Mouse (Mus musculus): ENCODE data around the gene Mrpl33. TPM values are rescaled to one million over a fixed set of nuclear protein-coding genes. Genes with fewer than 3 reads are reported as not detected.

Mrpl33 gene
- polyA plus RNA-seq, 1 experiment, result 81.9 TPM

- Histone ChIP-seq H3K4me1 (ENCODE audit: control insufficient read depth, insufficient read depth, low read length) (no peaks in the 10 kb centered on the region), H3K4me3 (replicated peaks; ENCODE audit: insufficient read depth, low read depth, low read length) (no peak overlapping the region), H3K27ac (ENCODE audit: insufficient read depth, low read length) (no peak overlapping the region), H3K27me3 (ENCODE audit: control insufficient read depth, insufficient read depth, low read length) (no peaks in the 10 kb centered on the region)
- 94% methylated on average over 1 of the region's 1 CpGs for WGBS
- TF ChIP-seq CTCF (IDR thresholded peaks at IDR 0.05; ENCODE audit: borderline replicate concordance, insufficient read depth, low read depth, low read length) (no peak), POLR2A (IDR thresholded peaks at IDR 0.05; ENCODE audit: borderline replicate concordance, insufficient read depth, low read length) (no peak)
- no peak for DNase-seq
Measured at GRCm38 (mm10) chr5:31611186-31611585, 14.5 kb downstream of the Mrpl33 start.

GRCm38 (mm10) chr5:31613852-31614286, 17.1 kb downstream of the Mrpl33 start:
- peak; percentile 83 to 84 for DNase-seq
- under 1% methylated on average over 37 of the region's 37 CpGs for WGBS

DNA sequence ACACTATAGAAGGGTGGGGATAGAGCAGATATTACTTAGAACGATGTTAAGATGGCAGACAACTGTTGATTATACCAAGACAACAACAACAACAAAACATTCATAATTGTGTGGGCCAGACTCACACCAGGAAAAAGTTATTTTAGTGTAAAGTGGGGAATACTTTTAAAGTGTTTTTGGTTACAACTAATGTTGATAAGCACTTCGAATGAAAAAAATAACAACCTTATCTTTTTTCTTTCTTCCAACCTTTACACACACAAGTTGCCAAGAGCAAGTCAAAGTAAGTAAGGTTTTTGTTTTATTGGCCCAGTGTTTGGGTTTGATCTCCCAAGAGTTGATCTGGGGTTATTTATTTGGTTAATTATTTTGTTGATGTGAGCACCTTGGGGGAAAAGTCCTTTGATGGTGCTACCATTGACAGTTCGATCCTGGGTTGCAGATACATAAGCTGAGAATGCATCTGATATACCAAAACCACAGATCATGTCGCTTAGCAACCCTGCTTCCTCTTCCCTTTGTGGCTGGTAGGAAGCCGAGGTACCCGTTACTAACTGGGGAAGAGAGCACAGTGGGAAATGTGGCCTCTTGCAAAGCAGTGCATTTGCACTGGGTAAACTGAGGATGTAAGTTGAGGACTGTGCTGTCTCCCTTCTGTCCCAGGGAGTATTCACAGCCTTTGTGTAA, 17.7 kb downstream of the Mrpl33 start:
- Histone ChIP-seq H3K4me3 (replicated peaks; ENCODE audit: insufficient read depth, low read depth, low read length) (peak overlapping the region; percentile 93), H3K4me1 (ENCODE audit: control insufficient read depth, insufficient read depth, low read length) (no peaks in the 10 kb centered on the region), H3K27me3 (ENCODE audit: control insufficient read depth, insufficient read depth, low read length) (no peaks in the 10 kb centered on the region), H3K27ac (ENCODE audit: insufficient read depth, low read length) (no peak overlapping the region)
- no peak for DNase-seq
- 45% methylated on average over 6 of the region's 6 CpGs for WGBS
- no peak for TF ChIP-seq CTCF (IDR thresholded peaks at IDR 0.05; ENCODE audit: borderline replicate concordance, insufficient read depth, low read depth, low read length)
- TF ChIP-seq POLR2A (IDR thresholded peaks at IDR 0.05; ENCODE audit: borderline replicate concordance, insufficient read depth, low read length), result no peak

More at GRCm38 (mm10) chr5:31613852-31614286, 17.1 kb downstream of the Mrpl33 start:
- H3K27me3 ChIP-seq (ENCODE audit: control insufficient read depth, insufficient read depth, low read length), result no peaks in the 10 kb centered on the region
- H3K4me1 ChIP-seq (ENCODE audit: control insufficient read depth, insufficient read depth, low read length), result no peaks in the 10 kb centered on the region
- TF ChIP-seq POLR2A (IDR thresholded peaks at IDR 0.05; ENCODE audit: borderline replicate concordance, insufficient read depth, low read length) (peak; percentile 74; the same call in 1 of the 2 replicates), CTCF (IDR thresholded peaks at IDR 0.05; ENCODE audit: borderline replicate concordance, insufficient read depth, low read depth, low read length) (peak; percentile 28; the same call in 1 of the 2 replicates)
- peak overlapping the region; percentile 66 for H3K27ac ChIP-seq (ENCODE audit: insufficient read depth, low read length)
- peak overlapping the region; percentile 93 for H3K4me3 ChIP-seq (replicated peaks; ENCODE audit: insufficient read depth, low read depth, low read length)

- Histone ChIP-seq H3K4me1 (ENCODE audit: control insufficient read depth, insufficient read depth, low read length) (no peaks in the 10 kb centered on the region), H3K27ac (ENCODE audit: insufficient read depth, low read length) (no peak overlapping the region), H3K4me3 (replicated peaks; ENCODE audit: insufficient read depth, low read depth, low read length) (no peak overlapping the region), H3K27me3 (ENCODE audit: control insufficient read depth, insufficient read depth, low read length) (no peaks in the 10 kb centered on the region)
- no peak for TF ChIP-seq POLR2A (IDR thresholded peaks at IDR 0.05; ENCODE audit: borderline replicate concordance, insufficient read depth, low read length)
- DNase-seq, result no peak
- 94% methylated on average over 3 of the region's 3 CpGs for WGBS
Measured at GRCm38 (mm10) chr5:31620326-31620725, 23.6 kb downstream of the Mrpl33 start.

- no peak for DNase-seq
- Histone ChIP-seq H3K4me3 (replicated peaks; ENCODE audit: insufficient read depth, low read depth, low read length) (no peak overlapping the region), H3K27ac (ENCODE audit: insufficient read depth, low read length) (no peak overlapping the region), H3K4me1 (ENCODE audit: control insufficient read depth, insufficient read depth, low read length) (no peaks in the 10 kb centered on the region), H3K27me3 (ENCODE audit: control insufficient read depth, insufficient read depth, low read length) (no peaks in the 10 kb centered on the region)
- WGBS, result 31% methylated on average over 3 of the region's 3 CpGs
- no peak for TF ChIP-seq POLR2A (IDR thresholded peaks at IDR 0.05; ENCODE audit: borderline replicate concordance, insufficient read depth, low read length)
- no peak for TF ChIP-seq CTCF (IDR thresholded peaks at IDR 0.05; ENCODE audit: borderline replicate concordance, insufficient read depth, low read depth, low read length)
Measured at GRCm38 (mm10) chr5:31627117-31627516, 30.4 kb downstream of the Mrpl33 start.

- no peak for DNase-seq
- Histone ChIP-seq H3K27me3 (ENCODE audit: control insufficient read depth, insufficient read depth, low read length) (no peaks in the 10 kb centered on the region), H3K27ac (ENCODE audit: insufficient read depth, low read length) (no peak overlapping the region), H3K4me3 (replicated peaks; ENCODE audit: insufficient read depth, low read depth, low read length) (no peak overlapping the region), H3K4me1 (ENCODE audit: control insufficient read depth, insufficient read depth, low read length) (no peaks in the 10 kb centered on the region)
- TF ChIP-seq CTCF (IDR thresholded peaks at IDR 0.05; ENCODE audit: borderline replicate concordance, insufficient read depth, low read depth, low read length) (no peak), POLR2A (IDR thresholded peaks at IDR 0.05; ENCODE audit: borderline replicate concordance, insufficient read depth, low read length) (no peak)
- 72% methylated on average over 9 of the region's 9 CpGs for WGBS
Measured at GRCm38 (mm10) chr5:31627562-31628526, 31.1 kb downstream of the Mrpl33 start.

- H3K27me3 ChIP-seq (ENCODE audit: control insufficient read depth, insufficient read depth, low read length), result no peaks in the 10 kb centered on the region
- DNase-seq, result no peak
- TF ChIP-seq POLR2A (IDR thresholded peaks at IDR 0.05; ENCODE audit: borderline replicate concordance, insufficient read depth, low read length) (no peak), CTCF (IDR thresholded peaks at IDR 0.05; ENCODE audit: borderline replicate concordance, insufficient read depth, low read depth, low read length) (no peak)
- no peak overlapping the region for H3K4me3 ChIP-seq (replicated peaks; ENCODE audit: insufficient read depth, low read depth, low read length)
- H3K27ac ChIP-seq (ENCODE audit: insufficient read depth, low read length), result no peak overlapping the region
- no peaks in the 10 kb centered on the region for H3K4me1 ChIP-seq (ENCODE audit: control insufficient read depth, insufficient read depth, low read length)
- 90% methylated on average over 8 of the region's 8 CpGs for WGBS
Measured at GRCm38 (mm10) chr5:31628555-31628954, 31.8 kb downstream of the Mrpl33 start.
